Mouse (Mus musculus) CH12.LX (cell line): Measurements from ENCODE around the gene Lif. TPM values are rescaled to one million over a fixed set of nuclear protein-coding genes. Genes with fewer than 3 reads are reported as not detected.
A peak's percentile ranks its signal among the peaks of the same experiment; 100 is the strongest.

ENCODE experiments used
- DNase-seq: peaks from one replicate; pipeline ENCODE4 v3.0.0-alpha.2; 2013; ENCODE audit errors: extremely low read depth
- H3K27ac ChIP-seq: 2 replicates; pipeline ENCODE4 v1.5.1; 2012; ENCODE audit warnings: low read depth, mild to moderate bottlenecking, control low read depth, moderate library complexity; ENCODE audit not compliant: insufficient read depth
- H3K27me3 ChIP-seq: replicated peaks from 2 replicates; pipeline ENCODE3; 2012; ENCODE audit warnings: inconsistent platforms
- H3K36me3 ChIP-seq, 2 experiments: replicated peaks in 1 of 2; 2 replicates each; pipeline versions ENCODE3 to v1.6.1; 2012; ENCODE audit warnings: inconsistent platforms in 1 of 2, low read length in 1 of 2, mild to moderate bottlenecking in 1 of 2, mixed read lengths in 1 of 2, moderate library complexity in 1 of 2; ENCODE audit not compliant: control insufficient read depth in 1 of 2, insufficient read depth in 1 of 2
- H3K4me1 ChIP-seq, 2 experiments: 2 replicates each; pipeline ENCODE4 v1.6.1; 2012; ENCODE audit warnings: inconsistent platforms in 1 of 2, moderate library complexity in 1 of 2; ENCODE audit not compliant: insufficient read depth in 2 of 2, control insufficient read depth in 1 of 2
- H3K4me2 ChIP-seq: 2 replicates; pipeline ENCODE4 v1.6.1; 2012; ENCODE audit warnings: low read depth, mild to moderate bottlenecking, control low read depth; ENCODE audit not compliant: poor library complexity, insufficient read depth, severe bottlenecking
- H3K4me3 ChIP-seq, 3 experiments: fragments of 150-350 bp in 1 of 3; sonication (generic) in 1 of 3; replicated peaks in 1 of 3; 2 replicates each; pipeline versions ENCODE3 to v1.5.1; 2011 to 2012; ENCODE audit warnings: low read depth in 2 of 3, low read length in 2 of 3, mild to moderate bottlenecking in 2 of 3, moderate library complexity in 2 of 3, control low read depth in 1 of 3, improper control_type of control experiment in 1 of 3, inconsistent platforms in 1 of 3, mixed read lengths in 1 of 3; ENCODE audit not compliant: poor library complexity in 1 of 3
- H3K79me2 ChIP-seq: replicated peaks from 2 replicates; pipeline ENCODE4 v1.6.1; 2012; ENCODE audit warnings: mild to moderate bottlenecking, moderate library complexity; ENCODE audit not compliant: control insufficient read depth, poor library complexity, insufficient read depth, severe bottlenecking; ENCODE audit errors: extremely low read depth
- H3K9ac ChIP-seq: 2 replicates; pipeline ENCODE4 v1.6.1; 2012; ENCODE audit warnings: low read depth, mild to moderate bottlenecking, control low read depth, moderate library complexity; ENCODE audit not compliant: insufficient read depth
- H3K9me3 ChIP-seq: replicated peaks from 2 replicates; pipeline ENCODE3; 2012; ENCODE audit warnings: low read length, inconsistent platforms, mixed read lengths
- CHD2 ChIP-seq: IDR thresholded peaks from 2 replicates; pipeline ENCODE4 v1.6.1; 2011; ENCODE audit warnings: low read length, improper control_type of control experiment
- CTCF ChIP-seq, 2 experiments: IDR thresholded peaks in 1 of 2; conservative IDR thresholded peaks in 1 of 2; 2 replicates each; pipeline ENCODE4 v1.5.1; 2011 to 2012; ENCODE audit warnings: low read depth in 2 of 2, low read length in 2 of 2, improper control_type of control experiment in 1 of 2, inconsistent platforms in 1 of 2, mild to moderate bottlenecking in 1 of 2, moderate library complexity in 1 of 2
- ETS1 ChIP-seq: conservative IDR thresholded peaks from 2 replicates; pipeline ENCODE4 v1.6.1; 2012; ENCODE audit warnings: low read depth, mild to moderate bottlenecking, inconsistent platforms, low read length, improper control_type of control experiment, moderate library complexity
- HCFC1 ChIP-seq: IDR thresholded peaks from 2 replicates; pipeline ENCODE4 v1.6.1; 2012; ENCODE audit warnings: low read depth, mild to moderate bottlenecking, inconsistent platforms, low read length, improper control_type of control experiment
- IRF4 ChIP-seq: IDR thresholded peaks from 2 replicates; pipeline ENCODE4 v1.6.1; 2014; ENCODE audit warnings: low read depth, mild to moderate bottlenecking, inconsistent platforms, low read length, improper control_type of control experiment
- JUN ChIP-seq: IDR thresholded peaks from 2 replicates; pipeline ENCODE4 v1.6.1; 2011; ENCODE audit warnings: low read depth, mild to moderate bottlenecking, low read length, improper control_type of control experiment, moderate library complexity; ENCODE audit not compliant: insufficient read depth
- JUND ChIP-seq: conservative IDR thresholded peaks from 2 replicates; pipeline ENCODE4 v1.6.1; 2011; ENCODE audit warnings: low read depth, low read length, improper control_type of control experiment
- MAFK ChIP-seq: IDR thresholded peaks from 2 replicates; pipeline ENCODE4 v1.6.1; 2011; ENCODE audit warnings: low read length, improper control_type of control experiment; ENCODE audit not compliant: insufficient replicate concordance
- MAX ChIP-seq: IDR thresholded peaks from 2 replicates; pipeline ENCODE4 v1.6.1; 2011; ENCODE audit warnings: low read length, improper control_type of control experiment
- MAZ ChIP-seq: IDR thresholded peaks from 2 replicates; pipeline ENCODE4 v1.6.1; 2012; ENCODE audit warnings: low read depth, mild to moderate bottlenecking, inconsistent platforms, low read length, improper control_type of control experiment, moderate library complexity
- MXI1 ChIP-seq: IDR thresholded peaks from 2 replicates; pipeline ENCODE4 v1.6.1; 2011; ENCODE audit warnings: mild to moderate bottlenecking, low read depth, low read length, improper control_type of control experiment
- NELFE ChIP-seq: IDR thresholded peaks from 2 replicates; pipeline ENCODE4 v1.6.1; 2011; ENCODE audit warnings: low read depth, low read length, improper control_type of control experiment
- PAX5 ChIP-seq: IDR thresholded peaks from 2 replicates; pipeline ENCODE4 v1.6.1; 2012; ENCODE audit warnings: low read length, inconsistent platforms, mixed read lengths
- POLR2A ChIP-seq: IDR thresholded peaks from 2 replicates; pipeline ENCODE4 v1.6.1; 2011; ENCODE audit warnings: low read depth, mild to moderate bottlenecking, improper control_type of control experiment, low read length
- POLR2AphosphoS2 ChIP-seq: IDR thresholded peaks from 2 replicates; pipeline ENCODE4 v1.6.1; 2011; ENCODE audit warnings: low read depth, low read length, improper control_type of control experiment
- SIN3A ChIP-seq: IDR thresholded peaks from 2 replicates; pipeline ENCODE4 v1.6.1; 2012; ENCODE audit warnings: low read length, improper control_type of control experiment, inconsistent platforms
- SMC3 ChIP-seq: IDR thresholded peaks from 2 replicates; pipeline ENCODE4 v1.6.1; 2011; ENCODE audit warnings: low read depth, low read length, improper control_type of control experiment
- TBP ChIP-seq: conservative IDR thresholded peaks from 2 replicates; pipeline ENCODE4 v1.6.1; 2011; ENCODE audit warnings: low read depth, low read length, improper control_type of control experiment
- TCF12 ChIP-seq: IDR thresholded peaks from 2 replicates; pipeline ENCODE4 v1.6.1; 2014; ENCODE audit warnings: low read depth, mild to moderate bottlenecking, inconsistent platforms, low read length, improper control_type of control experiment
- USF1 ChIP-seq: IDR thresholded peaks from 2 replicates; pipeline ENCODE4 v1.6.1; 2014; ENCODE audit warnings: low read depth, mild to moderate bottlenecking, inconsistent platforms, low read length, improper control_type of control experiment
- USF2 ChIP-seq: conservative IDR thresholded peaks from 2 replicates; pipeline ENCODE4 v1.6.1; 2011; ENCODE audit warnings: low read depth, low read length, improper control_type of control experiment
- ZKSCAN1 ChIP-seq: IDR thresholded peaks from 2 replicates; pipeline ENCODE4 v1.6.1; 2012; ENCODE audit warnings: low read depth, inconsistent platforms, low read length, improper control_type of control experiment, borderline replicate concordance
- ZNF384 ChIP-seq: IDR thresholded peaks from 2 replicates; pipeline ENCODE4 v1.6.1; 2012; ENCODE audit warnings: low read depth, low read length, improper control_type of control experiment, inconsistent platforms
- dilution Hi-C: fragments of 300-500 bp; cut with MboI; formaldehyde crosslinking; loops from 2 replicates; pipeline ENCODE4 v1.14.3; 2020; ENCODE audit warnings: low sequenced_read_pairs; ENCODE audit not compliant: extremely low pct_unique_long_range_greater_than_20kb, extremely low pct_ligation_motif_present
- in situ Hi-C: fragments of 300-500 bp; cut with MboI; formaldehyde crosslinking; loops from 3 replicates; pipeline ENCODE4 v1.14.3; 2019; ENCODE audit warnings: low sequenced_read_pairs, low pct_ligation_motif_present, low pct_unique_long_range_greater_than_20kb, mixed read lengths
- polyA plus RNA-seq: library from polyadenylated mRNA; unstranded; fragments of >175 nt; gene quantifications from 2 replicates; pipeline ENCODE4 v1.2.1, GENCODE M21; 2012; ENCODE audit warnings: low read depth; ENCODE audit not compliant: insufficient read length
- total RNA-seq, 2 experiments: library from RNA; depleted of rRNA; stranded (reverse); fragments of 300-350 nt in 1 of 2; fragments of >200 nt in 1 of 2; gene quantifications; 2 replicates each; pipeline ENCODE4 v1.2.3; 2012 to 2014

Lif gene
- total and polyA plus RNA-seq, 3 experiments: 0.05 to 1.8 (median 0.17) TPM

DNA sequence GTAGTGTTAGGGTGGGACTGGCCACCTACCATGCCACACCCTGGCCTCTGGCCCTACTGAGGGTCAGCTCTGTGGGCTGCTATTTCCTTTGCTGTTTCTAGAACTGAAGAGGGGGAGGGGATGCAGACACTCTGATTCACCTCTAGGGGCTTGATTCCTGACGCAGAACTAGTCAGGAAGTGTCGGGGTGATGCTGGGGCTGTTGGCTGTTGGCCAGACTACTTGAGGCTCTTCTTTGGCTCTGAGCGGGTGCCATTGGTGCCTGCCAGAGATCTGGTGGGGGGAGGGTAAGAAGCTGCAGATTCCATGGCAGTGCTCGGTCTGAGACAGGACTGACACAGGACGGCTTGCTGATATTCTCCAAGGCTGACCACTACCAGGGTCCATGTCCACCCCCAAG, 4.6 kb downstream of the Lif start (continued):
- no peak for TF ChIP-seq ZNF384
- TF ChIP-seq POLR2AphosphoS2: no peak
- peak in 1 of 2 experiments; percentile 45; a peak in 2 of 4 replicates for TF ChIP-seq CTCF (conservative IDR thresholded peaks at IDR 0.05 in 1 of 2, IDR thresholded peaks at IDR 0.05 in 1 of 2; ENCODE audit: low read depth in 2 of 2, low read length in 2 of 2)
- no peak for TF ChIP-seq JUN
- TF ChIP-seq CHD2: peak; percentile 74
- TF ChIP-seq PAX5: no peak
- TF ChIP-seq IRF4: peak; percentile 9; the same call in 1 of the 2 replicates
- TF ChIP-seq MAFK: no peak
- no peak for TF ChIP-seq NELFE
- no peak for TF ChIP-seq USF2
- no peak for TF ChIP-seq POLR2A
- TF ChIP-seq MXI1: no peak
- TF ChIP-seq, all 38 proteins: peak for 5

DNA sequence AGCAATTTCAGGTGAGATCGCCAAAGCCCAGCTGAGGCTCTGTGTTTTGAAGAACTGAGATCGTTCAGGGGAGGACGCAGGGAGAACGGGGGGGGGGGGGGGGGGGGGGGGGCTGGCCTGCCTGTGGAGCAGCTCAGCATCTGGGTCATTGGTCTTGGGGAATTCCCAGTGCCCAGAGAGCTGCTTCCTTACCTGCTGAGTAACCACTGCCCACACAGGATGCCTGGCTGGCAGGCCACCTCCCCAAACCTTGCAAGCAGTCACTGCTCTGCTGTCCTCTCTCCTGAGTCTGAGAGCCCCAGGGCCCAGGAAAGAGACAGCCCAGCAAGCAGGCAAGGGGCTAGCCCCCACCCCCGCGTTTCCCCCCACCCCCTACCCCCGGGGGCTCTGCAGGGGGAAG, 5.5 kb downstream of the Lif start:
- in situ Hi-C loops: loop anchor here (25.0 kb wide), 1 partner anchor 574 kb away; the partner anchor contains the start of gene Nf2
- dilution Hi-C loops: no loop called here
- peak; percentile 45 for DNase-seq
- no peak overlapping the region for H3K27ac ChIP-seq
- peak; percentile 29; the same call in 1 of the 2 replicates for TF ChIP-seq ETS1
- TF ChIP-seq TCF12: no peak
- no peak for TF ChIP-seq MAX
- no peak for TF ChIP-seq TBP
- TF ChIP-seq IRF4: peak; percentile 27; the same call in 1 of the 2 replicates
- peaks cover 39% of the 10 kb centered on the region for H3K27me3 ChIP-seq
- H3K9ac ChIP-seq: no peak overlapping the region
- H3K9me3 ChIP-seq: no peaks in the 10 kb centered on the region
- H3K4me1 ChIP-seq: peaks cover 21 to 72% of the 10 kb centered on the region in 2 experiments
- no peak overlapping the region for H3K4me3 ChIP-seq
- no peaks in the 10 kb centered on the region for H3K36me3 ChIP-seq
- peak overlapping the region; percentile 4; the same call in 1 of the 2 replicates for H3K4me2 ChIP-seq
- no peaks in the 10 kb centered on the region for H3K79me2 ChIP-seq

DNA sequence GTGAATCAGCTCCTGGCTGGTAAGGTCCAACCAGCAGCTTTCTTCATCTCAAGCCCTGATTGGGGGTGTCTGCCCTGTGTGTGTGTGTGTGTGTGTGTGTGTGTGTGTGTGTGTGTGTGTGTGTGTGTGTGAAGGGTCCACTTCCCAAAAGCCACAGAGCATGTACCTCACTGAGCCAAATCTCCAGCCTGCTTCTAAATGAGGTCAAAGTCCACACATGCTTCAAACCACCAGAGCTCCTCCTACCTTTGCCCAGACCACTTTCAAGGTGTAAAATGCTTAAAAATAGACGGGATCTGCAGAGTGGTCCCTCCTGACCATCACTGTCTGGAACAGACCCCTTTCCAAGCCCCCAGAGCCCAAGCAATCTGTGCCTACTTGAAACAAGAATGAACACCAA, 5.9 kb downstream of the Lif start:
- Histone ChIP-seq H3K4me2 (no peak overlapping the region), H3K9ac (no peak overlapping the region), H3K36me3 (no peaks in the 10 kb centered on the region), H3K9me3 (no peaks in the 10 kb centered on the region), H3K27ac (no peak overlapping the region), H3K4me1 (peaks cover 26 to 72% of the 10 kb centered on the region in 2 experiments), H3K79me2 (no peaks in the 10 kb centered on the region), H3K4me3 (no peak overlapping the region), H3K27me3 (peaks cover 44% of the 10 kb centered on the region)
- dilution Hi-C loops: no loop called here
- TF ChIP-seq HCFC1 (no peak), POLR2A (no peak), MAZ (no peak), JUND (no peak), PAX5 (no peak), SIN3A (no peak), USF1 (no peak), ZKSCAN1 (no peak), SMC3 (no peak), ETS1 (no peak), CHD2 (no peak), CTCF (conservative IDR thresholded peaks at IDR 0.05 in 1 of 2, IDR thresholded peaks at IDR 0.05 in 1 of 2; ENCODE audit: low read depth in 2 of 2, low read length in 2 of 2) (no peak), MAX (no peak), USF2 (no peak)
- in situ Hi-C loops: loop anchor here (25.0 kb wide), 1 partner anchor 574 kb away; the partner anchor contains the start of gene Nf2
- DNase-seq: no peak
